Mouse (Mus musculus) C2C12 (cell line): ENCODE data around the gene Hvcn1.

Experiments
- CEBPB ChIP-seq: IDR thresholded peaks from one replicate; pipeline ENCODE4 v1.6.1; 2011; ENCODE audit warnings: low read depth, mild to moderate bottlenecking, control low read depth, moderate library complexity
- CTCF ChIP-seq: IDR thresholded peaks from one replicate; pipeline ENCODE4 v1.5.1; 2011; ENCODE audit not compliant: control insufficient read depth, insufficient read depth, insufficient read length
- MAX ChIP-seq: IDR thresholded peaks from one replicate; pipeline ENCODE4 v1.6.1; 2011; ENCODE audit warnings: mild to moderate bottlenecking, control low read depth
- MYOD1 ChIP-seq: IDR thresholded peaks from one replicate; pipeline ENCODE4 v1.6.1; 2011; ENCODE audit warnings: low read depth; ENCODE audit not compliant: control insufficient read depth, insufficient read length
- USF1 ChIP-seq: IDR thresholded peaks from one replicate; pipeline ENCODE4 v1.6.1; 2011; ENCODE audit warnings: low read depth, mild to moderate bottlenecking, control low read depth, moderate library complexity

DNA sequence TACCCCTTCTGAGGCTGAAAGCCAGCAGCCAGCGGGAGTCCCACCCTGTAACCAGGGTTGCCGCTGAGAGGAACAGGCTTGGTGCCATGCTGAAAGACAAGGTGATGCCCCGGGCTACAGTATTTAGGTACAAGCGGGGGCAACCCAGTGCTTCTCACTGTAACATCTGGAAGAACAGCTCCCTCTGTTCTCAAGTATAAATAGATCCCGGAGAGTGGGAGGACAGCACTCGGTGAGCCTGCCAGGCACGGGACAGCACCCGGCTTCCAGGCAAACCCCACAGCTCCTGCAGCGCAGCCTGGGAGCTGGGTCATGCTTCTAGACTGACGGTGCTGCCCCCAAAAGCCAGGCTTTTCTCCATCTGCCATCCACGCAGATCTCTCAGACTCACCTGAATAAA lies 40.9 kb downstream of the Hvcn1 start:
- TF ChIP-seq CTCF (no peak), MYOD1 (no peak), MAX (no peak), USF1 (no peak), CEBPB (no peak)
